Mouse (Mus musculus) G1E (cell line): ENCODE measurements around the gene Olfr1275. TPM values are rescaled to one million over a fixed set of nuclear protein-coding genes. Genes with fewer than 3 reads are reported as not detected.

Experiments
- ATAC-seq: 2 replicates; pipeline ENCODE4 v1.8.0; 2016; ENCODE audit warnings: mild to moderate bottlenecking; ENCODE audit not compliant: insufficient number of reproducible peaks, poor library complexity, low FRiP score, severe bottlenecking; ENCODE audit errors: extremely low read depth
- DNase-seq: peaks from one replicate; pipeline ENCODE4 v3.0.0; 2012; ENCODE audit warnings: low spot score
- H3K27me3 ChIP-seq: 2 replicates; pipeline ENCODE4 v1.6.1; 2012; ENCODE audit warnings: mild to moderate bottlenecking, low read length, inconsistent platforms; ENCODE audit not compliant: insufficient read depth
- H3K36me3 ChIP-seq: replicated peaks from 2 replicates; pipeline ENCODE3; 2012; ENCODE audit warnings: mild to moderate bottlenecking, inconsistent platforms
- H3K4me1 ChIP-seq: 2 replicates; pipeline ENCODE4 v1.6.1; 2012; ENCODE audit warnings: low read depth, low read length, inconsistent platforms, mixed read lengths; ENCODE audit not compliant: insufficient read depth
- H3K4me3 ChIP-seq: 2 replicates; pipeline ENCODE4 v1.5.1; 2012; ENCODE audit warnings: low read depth, mild to moderate bottlenecking, inconsistent platforms, low read length, moderate library complexity, mixed read lengths
- H3K9me3 ChIP-seq: replicated peaks from 2 replicates; pipeline ENCODE4 v1.6.1; 2012; ENCODE audit warnings: inconsistent platforms
- CTCF ChIP-seq: IDR thresholded peaks from 2 replicates; pipeline ENCODE4 v1.5.1; 2012; ENCODE audit warnings: low read depth, low read length, inconsistent platforms, mixed read lengths
- GATA1 ChIP-seq: IDR thresholded peaks from 2 replicates; pipeline ENCODE4 v1.6.1; 2012; ENCODE audit warnings: borderline replicate concordance, low read length, inconsistent platforms, mixed read lengths
- GATA2 ChIP-seq: IDR thresholded peaks from 2 replicates; pipeline ENCODE4 v1.6.1; 2012; ENCODE audit warnings: low read depth, low read length, inconsistent platforms, borderline replicate concordance
- POLR2AphosphoS5 ChIP-seq: IDR thresholded peaks from 2 replicates; pipeline ENCODE4 v1.6.1; 2012; ENCODE audit warnings: low read depth, low read length, inconsistent platforms; ENCODE audit not compliant: insufficient replicate concordance
- TAL1 ChIP-seq: conservative IDR thresholded peaks from 2 replicates; pipeline ENCODE4 v1.6.1; 2012; ENCODE audit warnings: low read depth, low read length, inconsistent platforms, mixed read lengths
- polyA plus RNA-seq: library from polyadenylated mRNA; stranded (reverse); fragments of >175 nt; gene quantifications from 2 replicates; pipeline ENCODE4 v1.2.3, GENCODE M21; 2012
- total RNA-seq, 2 experiments: library from RNA; stranded (forward) in 1 of 2; stranded (reverse) in 1 of 2; fragments of 200-1000 nt in 1 of 2; fragments of >200 nt in 1 of 2; fragmentation: Nextera tagmentation in 1 of 2; gene quantifications; 2 replicates each; pipeline ENCODE4 v1.2.3; 2014 to 2017

Gene Olfr1275
- total RNA-seq (2014; fragmentation: Nextera tagmentation) = not detected in 2 replicates
- 0.11 and 0.23 TPM in 2 replicates for total RNA-seq (2017)
- polyA plus RNA-seq = not detected in 2 replicates

- no peaks in the 10 kb centered on the region for H3K27me3 ChIP-seq
- no peaks in the 10 kb centered on the region for H3K9me3 ChIP-seq
- no peaks in the 10 kb centered on the region for H3K36me3 ChIP-seq
- H3K4me1 ChIP-seq = no peaks in the 10 kb centered on the region
- ATAC-seq (no peak), DNase-seq (no peak)
- no peak within 1 kb of the TSS for H3K4me3 ChIP-seq
- TF ChIP-seq GATA1 = no peak
- TF ChIP-seq GATA2 = no peak
- TF ChIP-seq POLR2AphosphoS5 = no peak
- no peak for TF ChIP-seq TAL1
- no peak for TF ChIP-seq CTCF
Measured at GRCm38 (mm10) chr2:111235186-111235585, at the start of gene Olfr1275. TSS of gene Olfr1275 (minus strand) at chr2:111235286.

GRCm38 (mm10) chr2:111274006-111274405, 38.9 kb upstream of the Olfr1275 start, which contains the start of gene Olfr1277:
TSS of gene Olfr1277 (minus strand) at chr2:111274106.
- DNase-seq (no peak), ATAC-seq (no peak)
- no peaks in the 10 kb centered on the region for H3K4me1 ChIP-seq
- H3K9me3 ChIP-seq = no peaks in the 10 kb centered on the region
- TF ChIP-seq POLR2AphosphoS5 (no peak), GATA2 (no peak), GATA1 (no peak), TAL1 (no peak), CTCF (no peak)
- no peaks in the 10 kb centered on the region for H3K36me3 ChIP-seq
- H3K4me3 ChIP-seq = no peak within 1 kb of the TSS
- H3K27me3 ChIP-seq = no peaks in the 10 kb centered on the region

DNA sequence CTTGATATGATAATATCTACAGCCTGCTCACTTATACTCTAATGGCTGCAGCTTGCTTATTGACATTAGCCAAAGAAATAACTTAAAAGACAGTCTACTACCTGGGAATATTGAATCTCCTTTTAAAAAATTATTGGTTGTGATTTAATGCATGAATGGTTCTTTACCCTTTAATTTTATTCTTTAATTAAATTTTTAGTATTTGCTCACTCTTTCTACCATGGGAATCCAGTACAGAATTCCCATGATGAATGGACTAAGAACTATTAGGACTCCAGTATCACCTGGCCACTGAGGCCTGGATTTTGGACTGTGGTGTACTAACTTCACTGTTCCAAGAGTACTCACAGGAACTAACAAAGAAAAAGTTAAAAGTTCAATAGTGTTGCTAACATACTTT, 19.1 kb upstream of the Olfr1275 start, which contains the start of gene Olfr1276:
TSS of gene Olfr1276 (plus strand) at position 301 of the 400 bp plus-strand sequence.
- DNase-seq (no peak), ATAC-seq (no peak)
- Histone ChIP-seq H3K4me3 (no peak within 1 kb of the TSS), H3K4me1 (no peaks in the 10 kb centered on the region), H3K27me3 (no peaks in the 10 kb centered on the region), H3K9me3 (no peaks in the 10 kb centered on the region), H3K36me3 (no peaks in the 10 kb centered on the region)
- TF ChIP-seq GATA2 = no peak
- TF ChIP-seq CTCF = no peak
- TF ChIP-seq GATA1 = no peak
- TF ChIP-seq POLR2AphosphoS5 = no peak
- TF ChIP-seq TAL1 = no peak

DNA sequence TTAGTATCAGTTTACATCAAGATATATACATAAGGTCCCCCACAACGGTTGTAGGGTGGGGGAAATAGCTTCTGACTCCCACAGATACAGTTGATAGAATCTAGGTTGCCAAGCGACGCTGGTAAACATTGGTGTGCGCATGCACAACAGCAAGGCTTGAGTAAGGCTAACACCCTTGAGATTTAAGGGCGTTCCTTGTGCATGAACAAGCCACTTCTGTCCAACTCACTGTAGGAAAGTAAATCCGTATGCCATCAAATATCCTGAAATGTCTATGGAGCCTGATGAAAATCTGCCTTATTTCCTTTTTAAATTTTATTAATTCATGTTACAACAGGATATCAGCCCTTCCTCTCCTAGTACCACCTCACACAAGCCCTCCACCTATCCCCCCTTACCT, 5.6 kb downstream of the Olfr1275 start, which contains the start of gene 4930430A15Rik:
TSS of gene 4930430A15Rik (minus strand) at position 101 of the 400 bp plus-strand sequence.
- ATAC-seq (no peak), DNase-seq (no peak)

GRCm38 (mm10) chr2:111182068-111182467, 53.0 kb downstream of the Olfr1275 start:
- TF ChIP-seq CTCF = no peak
- no peak for TF ChIP-seq GATA2
- no peak for TF ChIP-seq TAL1
- no peak for TF ChIP-seq GATA1
- TF ChIP-seq POLR2AphosphoS5 = no peak
- H3K4me3 ChIP-seq = no peak overlapping the region
- peaks cover 3% of the 10 kb centered on the region for H3K9me3 ChIP-seq
- no peaks in the 10 kb centered on the region for H3K36me3 ChIP-seq
- DNase-seq (no peak), ATAC-seq (no peak)
- H3K27me3 ChIP-seq = no peaks in the 10 kb centered on the region
- H3K4me1 ChIP-seq = no peaks in the 10 kb centered on the region

More for the DNA sequence above, 5.6 kb downstream of the Olfr1275 start, which contains the start of gene 4930430A15Rik:
- Histone ChIP-seq H3K9me3 (no peaks in the 10 kb centered on the region), H3K36me3 (no peaks in the 10 kb centered on the region), H3K27me3 (no peaks in the 10 kb centered on the region), H3K4me1 (no peaks in the 10 kb centered on the region), H3K4me3 (no peak within 1 kb of the TSS)
- TF ChIP-seq GATA1 = no peak
- no peak for TF ChIP-seq POLR2AphosphoS5
- no peak for TF ChIP-seq TAL1
- no peak for TF ChIP-seq CTCF
- TF ChIP-seq GATA2 = no peak

Other genes with a start within 250 kb of the Olfr1275 start
- gene Gm13941, start 129.3 kb downstream of the Olfr1275 start, total RNA-seq (2014; fragmentation: Nextera tagmentation) = not detected in 2 replicates
- not detected in 2 replicates for gene Gm13941, start 129.3 kb downstream of the Olfr1275 start, total RNA-seq (2017)
- not detected in 2 replicates for gene Gm13941, start 129.3 kb downstream of the Olfr1275 start, polyA plus RNA-seq
- gene Gm15130, start 82.3 kb downstream of the Olfr1275 start, total RNA-seq (2014; fragmentation: Nextera tagmentation) = not detected in 2 replicates
- not detected in 2 replicates for gene Gm15130, start 82.3 kb downstream of the Olfr1275 start, total RNA-seq (2017)
- not detected in 2 replicates for gene Gm15130, start 82.3 kb downstream of the Olfr1275 start, polyA plus RNA-seq
- not detected in 2 replicates for gene 4930430A15Rik, start 5.7 kb downstream of the Olfr1275 start, total RNA-seq (2014; fragmentation: Nextera tagmentation)
- 0.05 TPM in 1 of 2 replicates, not detected in the other for gene 4930430A15Rik, start 5.7 kb downstream of the Olfr1275 start, total RNA-seq (2017)
- gene 4930430A15Rik, start 5.7 kb downstream of the Olfr1275 start, polyA plus RNA-seq = not detected in 2 replicates
- gene Olfr1276, start 19.2 kb upstream of the Olfr1275 start, total RNA-seq (2014; fragmentation: Nextera tagmentation) = not detected in 2 replicates
- under 0.01 and 0.11 TPM in 2 replicates for gene Olfr1276, start 19.2 kb upstream of the Olfr1275 start, total RNA-seq (2017)
- gene Olfr1276, start 19.2 kb upstream of the Olfr1275 start, polyA plus RNA-seq = not detected in 2 replicates
- gene Olfr1277, start 38.8 kb upstream of the Olfr1275 start, total RNA-seq (2014; fragmentation: Nextera tagmentation) = not detected in 2 replicates
- gene Olfr1277, start 38.8 kb upstream of the Olfr1275 start, total RNA-seq (2017) = under 0.01 and 0.16 TPM in 2 replicates
- gene Olfr1277, start 38.8 kb upstream of the Olfr1275 start, polyA plus RNA-seq = not detected in 2 replicates
- not detected in 2 replicates for gene Olfr1278, start 54.9 kb upstream of the Olfr1275 start, total RNA-seq (2014; fragmentation: Nextera tagmentation)
- under 0.01 and 0.22 TPM in 2 replicates for gene Olfr1278, start 54.9 kb upstream of the Olfr1275 start, total RNA-seq (2017)
- gene Olfr1278, start 54.9 kb upstream of the Olfr1275 start, polyA plus RNA-seq = not detected in 2 replicates
- gene Olfr1279, start 65.3 kb upstream of the Olfr1275 start, total RNA-seq (2014; fragmentation: Nextera tagmentation) = not detected in 2 replicates
- gene Olfr1279, start 65.3 kb upstream of the Olfr1275 start, total RNA-seq (2017) = 0.16 TPM in 1 of 2 replicates, not detected in the other
- not detected in 2 replicates for gene Olfr1279, start 65.3 kb upstream of the Olfr1275 start, polyA plus RNA-seq
- not detected in 2 replicates for gene Olfr1280, start 78.7 kb upstream of the Olfr1275 start, total RNA-seq (2014; fragmentation: Nextera tagmentation)
- gene Olfr1280, start 78.7 kb upstream of the Olfr1275 start, total RNA-seq (2017) = 0.12 and 0.22 TPM in 2 replicates
- gene Olfr1280, start 78.7 kb upstream of the Olfr1275 start, polyA plus RNA-seq = not detected in 2 replicates
- gene Olfr1281, start 91.2 kb upstream of the Olfr1275 start, total RNA-seq (2014; fragmentation: Nextera tagmentation) = not detected in 2 replicates
- 0.05 and 0.23 TPM in 2 replicates for gene Olfr1281, start 91.2 kb upstream of the Olfr1275 start, total RNA-seq (2017)
- gene Olfr1281, start 91.2 kb upstream of the Olfr1275 start, polyA plus RNA-seq = not detected in 2 replicates
- not detected in 2 replicates for gene Olfr1282, start 100.8 kb upstream of the Olfr1275 start, total RNA-seq (2014; fragmentation: Nextera tagmentation)
- 0.12 TPM in 1 of 2 replicates, not detected in the other for gene Olfr1282, start 100.8 kb upstream of the Olfr1275 start, total RNA-seq (2017)
- gene Olfr1282, start 100.8 kb upstream of the Olfr1275 start, polyA plus RNA-seq = not detected in 2 replicates
- not detected in 2 replicates for gene Olfr1283, start 131.5 kb upstream of the Olfr1275 start, total RNA-seq (2014; fragmentation: Nextera tagmentation)
- 0.11 and 0.17 TPM in 2 replicates for gene Olfr1283, start 131.5 kb upstream of the Olfr1275 start, total RNA-seq (2017)
- not detected in 2 replicates for gene Olfr1283, start 131.5 kb upstream of the Olfr1275 start, polyA plus RNA-seq
- gene Olfr1284, start 140.2 kb upstream of the Olfr1275 start, total RNA-seq (2014; fragmentation: Nextera tagmentation) = not detected in 2 replicates
- not detected in 2 replicates for gene Olfr1284, start 140.2 kb upstream of the Olfr1275 start, total RNA-seq (2017)
- not detected in 2 replicates for gene Olfr1284, start 140.2 kb upstream of the Olfr1275 start, polyA plus RNA-seq
- not detected in 2 replicates for gene Olfr1286, start 187.8 kb upstream of the Olfr1275 start, total RNA-seq (2014; fragmentation: Nextera tagmentation)
- 0.22 and 0.70 TPM in 2 replicates for gene Olfr1286, start 187.8 kb upstream of the Olfr1275 start, total RNA-seq (2017)
- not detected in 2 replicates for gene Olfr1286, start 187.8 kb upstream of the Olfr1275 start, polyA plus RNA-seq
- gene Olfr1287, start 213.9 kb upstream of the Olfr1275 start, total RNA-seq (2014; fragmentation: Nextera tagmentation) = not detected in 2 replicates
- 0.11 and 0.12 TPM in 2 replicates for gene Olfr1287, start 213.9 kb upstream of the Olfr1275 start, total RNA-seq (2017)
- not detected in 2 replicates for gene Olfr1287, start 213.9 kb upstream of the Olfr1275 start, polyA plus RNA-seq
- gene Olfr1288, start 238.8 kb upstream of the Olfr1275 start, total RNA-seq (2014; fragmentation: Nextera tagmentation) = not detected in 2 replicates
- gene Olfr1288, start 238.8 kb upstream of the Olfr1275 start, total RNA-seq (2017) = not detected in 2 replicates
- gene Olfr1288, start 238.8 kb upstream of the Olfr1275 start, polyA plus RNA-seq = not detected in 2 replicates
- not detected in 2 replicates for gene Olfr1289, start 245.5 kb upstream of the Olfr1275 start, total RNA-seq (2014; fragmentation: Nextera tagmentation)
- gene Olfr1289, start 245.5 kb upstream of the Olfr1275 start, total RNA-seq (2017) = not detected in 2 replicates
- not detected in 2 replicates for gene Olfr1289, start 245.5 kb upstream of the Olfr1275 start, polyA plus RNA-seq